Mouse (Mus musculus) cerebellum, adult 2 months (tissue): ENCODE measurements at regions not wholly inside any gene's neighbourhood (a gene's known extent, or its start where the extent isn't known, plus 50 kb on each side); places are given as distances from the start of the nearest gene placed in this dataset.

Source experiments
- CTCF ChIP-seq: fragments of 200-500 bp; IDR thresholded peaks from 2 replicates; pipeline ENCODE4 v1.5.1; 2011; ENCODE audit warnings: low read depth, mild to moderate bottlenecking, control low read depth, low read length, moderate library complexity, borderline replicate concordance; ENCODE audit not compliant: insufficient read depth
- POLR2A ChIP-seq: fragments of 200-500 bp; IDR thresholded peaks from 2 replicates; pipeline ENCODE4 v1.6.1; 2011; ENCODE audit warnings: low read length, control low read depth, borderline replicate concordance; ENCODE audit not compliant: insufficient read depth

GRCm38 (mm10) chr16:93423174-93423573, 180.7 kb downstream of the Setd4 start:
- TF ChIP-seq POLR2A, result no peak
- no peak for TF ChIP-seq CTCF
